Mouse (Mus musculus): ENCODE data around the gene Cfp. TPM values are rescaled to one million over a fixed set of nuclear protein-coding genes. Genes with fewer than 3 reads are reported as not detected.

Gene Cfp
- polyA plus RNA-seq (2015; fragmentation: Nextera tagmentation; extraction: Ambion mirVana): 18.0 and 19.7 TPM in 2 replicates

DNA sequence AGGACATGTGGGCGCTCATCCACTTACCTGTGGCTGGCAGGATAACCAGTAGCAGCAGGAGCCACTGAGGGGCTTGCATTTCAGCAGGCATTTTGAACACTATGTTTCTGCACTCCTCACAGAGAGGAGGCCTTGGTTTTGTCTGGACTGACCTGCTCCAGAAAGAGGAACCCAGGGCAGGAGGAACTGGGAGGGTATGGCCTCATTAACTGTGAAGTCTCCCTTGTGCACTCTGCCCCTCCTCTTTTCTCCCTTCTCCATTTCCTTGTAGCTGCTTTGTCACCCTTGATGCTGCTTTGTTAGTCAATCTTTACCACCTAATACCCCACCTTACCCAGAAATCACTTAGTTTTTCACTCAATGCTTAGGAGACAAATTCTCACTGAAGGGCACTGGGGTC is at the start of gene Cfp:
TSS of gene Cfp (minus strand) at position 192 of the 400 bp plus-strand sequence.

DNA sequence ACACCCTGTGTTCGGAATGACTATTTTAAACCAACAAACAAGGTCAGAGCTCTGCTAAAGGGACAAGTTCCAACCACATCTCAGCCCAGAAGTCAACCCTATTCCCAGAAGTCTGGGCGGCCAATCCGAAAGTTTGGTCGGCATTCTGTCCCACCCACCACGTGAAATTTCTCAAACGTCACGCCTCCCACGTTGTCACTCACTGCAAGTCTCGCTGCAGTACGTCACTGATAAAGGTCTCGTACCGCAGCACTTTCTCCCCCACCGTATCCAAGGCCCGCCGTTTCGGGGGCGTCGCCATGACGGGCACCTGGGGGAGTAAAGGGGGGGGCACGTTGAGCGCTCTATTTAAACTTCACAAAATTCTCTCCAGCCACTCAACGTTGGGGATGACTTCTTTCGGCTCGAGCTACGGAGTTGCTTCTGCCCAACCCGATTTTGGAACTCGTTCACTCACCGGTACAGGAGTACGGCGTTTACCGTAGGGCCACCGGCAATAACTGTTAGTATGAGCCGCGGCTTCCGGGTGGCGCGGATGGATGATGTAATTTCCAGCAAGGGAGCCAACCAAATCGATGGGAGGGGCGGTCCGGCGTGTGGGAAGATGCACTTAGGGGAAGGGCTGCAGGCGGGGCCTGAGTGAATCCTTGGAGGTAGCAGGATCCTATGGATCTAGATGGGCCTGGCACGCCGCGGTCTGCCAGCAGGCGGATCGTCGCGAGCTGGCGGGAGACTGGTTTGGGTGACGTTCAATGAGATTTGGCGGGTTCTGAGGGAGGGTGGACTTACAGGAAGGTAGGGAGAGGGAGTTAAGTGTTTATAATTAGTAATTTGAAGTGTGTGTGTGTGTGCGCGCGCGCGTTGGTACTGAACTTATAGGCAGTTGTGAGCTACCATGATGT is 30.4 kb upstream of the Cfp start, which contains the start of gene Uxt:
TSS of gene Uxt (minus strand) at position 541 of the 902 bp plus-strand sequence.

DNA sequence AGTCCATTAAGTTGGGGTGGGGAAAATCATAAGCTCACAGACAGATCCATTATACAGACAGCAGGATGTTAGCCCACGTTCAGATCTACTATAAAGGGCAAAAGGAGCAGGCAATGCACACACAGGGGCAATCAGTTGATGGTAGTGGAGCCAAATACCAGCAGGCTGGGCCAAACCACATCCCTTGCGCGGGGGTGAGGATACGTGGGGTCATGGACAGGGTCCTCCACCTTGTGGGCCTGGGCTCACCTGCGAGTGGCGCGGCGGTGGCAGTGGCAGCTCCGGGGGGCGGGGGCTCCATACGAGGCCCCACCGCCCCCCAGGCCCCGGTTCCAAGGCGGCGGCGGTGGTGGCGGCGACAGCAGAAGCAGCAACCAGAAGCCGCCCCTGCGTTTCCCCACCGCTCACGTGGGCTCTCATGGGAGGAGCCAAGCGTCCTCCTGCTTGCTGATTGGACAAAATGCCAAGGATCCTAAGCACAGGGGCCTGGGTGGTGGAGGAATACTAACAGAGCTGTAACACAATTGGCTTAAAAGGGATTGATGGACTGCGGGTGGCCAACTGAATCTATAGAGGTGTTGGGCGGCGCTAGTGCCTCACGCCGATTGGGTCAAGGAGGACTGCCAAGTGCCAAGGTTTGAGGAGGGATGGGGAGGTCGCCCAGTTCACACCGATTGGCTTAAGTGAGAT is 19.0 kb upstream of the Cfp start, which contains the start of gene Elk1:
TSS of gene Elk1 (minus strand) at position 418 of the 690 bp plus-strand sequence.

DNA sequence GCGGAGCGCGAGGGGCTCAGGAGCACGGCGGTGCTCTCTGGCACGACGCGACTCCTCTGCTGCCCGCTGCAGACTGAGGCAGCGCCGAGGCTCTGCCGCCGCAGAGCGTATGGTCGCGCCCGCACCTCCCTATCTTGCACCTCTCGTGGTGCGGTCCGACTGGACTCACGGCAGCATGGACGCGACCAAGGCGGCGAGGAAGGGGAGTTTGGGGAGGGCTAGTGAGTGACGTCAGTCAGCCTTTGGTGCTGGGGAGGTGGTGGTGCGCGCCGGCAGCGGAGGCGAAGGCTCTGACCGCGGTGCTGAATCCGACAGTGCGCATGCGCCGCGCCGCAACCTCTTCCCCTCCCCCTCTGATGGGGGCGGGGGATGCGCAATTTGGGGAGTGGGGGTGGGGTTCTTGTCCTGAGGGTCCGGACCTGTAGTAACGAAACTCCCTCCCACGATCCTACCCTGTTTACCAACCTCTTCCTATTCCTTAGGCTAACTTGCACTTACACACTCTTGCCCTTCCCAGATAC is 10.5 kb downstream of the Cfp start, which contains the start of gene Syn1:
TSS of gene Syn1 (minus strand) at position 161 of the 521 bp plus-strand sequence.

Other genes with a start within 250 kb of the Cfp start
- 79.5 and 107 TPM in 2 replicates for gene Cdk16, start 243.6 kb downstream of the Cfp start, polyA plus RNA-seq (2015; fragmentation: Nextera tagmentation; extraction: Ambion mirVana)
- gene Usp11, start 227.6 kb downstream of the Cfp start, polyA plus RNA-seq (2015; fragmentation: Nextera tagmentation; extraction: Ambion mirVana): 21.9 and 23.3 TPM in 2 replicates
- 100 and 134 TPM in 2 replicates for gene Araf, start 133.7 kb downstream of the Cfp start, polyA plus RNA-seq (2015; fragmentation: Nextera tagmentation; extraction: Ambion mirVana)
- gene Timp1, start 61.4 kb downstream of the Cfp start, polyA plus RNA-seq (2015; fragmentation: Nextera tagmentation; extraction: Ambion mirVana): 51.9 and 61.8 TPM in 2 replicates
- 10.5 and 32.6 TPM in 2 replicates for gene Syn1, start 10.6 kb downstream of the Cfp start, polyA plus RNA-seq (2015; fragmentation: Nextera tagmentation; extraction: Ambion mirVana)
- gene Elk1, start 19.1 kb upstream of the Cfp start, polyA plus RNA-seq (2015; fragmentation: Nextera tagmentation; extraction: Ambion mirVana): 8.5 and 9.2 TPM in 2 replicates
- gene Uxt, start 30.5 kb upstream of the Cfp start, polyA plus RNA-seq (2015; fragmentation: Nextera tagmentation; extraction: Ambion mirVana): 92.3 and 95.6 TPM in 2 replicates
- 6.3 and 6.4 TPM in 2 replicates for gene Zfp182, start 130.8 kb upstream of the Cfp start, polyA plus RNA-seq (2015; fragmentation: Nextera tagmentation; extraction: Ambion mirVana)
- gene Spaca5, start 136.9 kb upstream of the Cfp start, polyA plus RNA-seq (2015; fragmentation: Nextera tagmentation; extraction: Ambion mirVana): not detected in 2 replicates
- 1.8 and 3.3 TPM in 2 replicates for gene Zfp300, start 158.0 kb upstream of the Cfp start, polyA plus RNA-seq (2015; fragmentation: Nextera tagmentation; extraction: Ambion mirVana)
- not detected in 2 replicates for gene Ssxa1, start 184.3 kb upstream of the Cfp start, polyA plus RNA-seq (2015; fragmentation: Nextera tagmentation; extraction: Ambion mirVana)
- not detected in 2 replicates for gene Gm21876, start 244.1 kb upstream of the Cfp start, polyA plus RNA-seq (2015; fragmentation: Nextera tagmentation; extraction: Ambion mirVana)